Mouse (Mus musculus): ENCODE results near the gene Lrp2.

The Lrp2 gene

GRCm38 (mm10) chr2:69395597-69396248, 190.1 kb downstream of the Lrp2 start:
- no peak for DNase-seq

- DNase-seq: no peak
Observed at GRCm38 (mm10) chr2:69393947-69394346, 191.9 kb downstream of the Lrp2 start.

- no peak for DNase-seq
Observed at GRCm38 (mm10) chr2:69386118-69386871, 199.6 kb downstream of the Lrp2 start.

GRCm38 (mm10) chr2:69382838-69383237, 203.0 kb downstream of the Lrp2 start:
- no peak for DNase-seq

GRCm38 (mm10) chr2:69381740-69382139, 204.1 kb downstream of the Lrp2 start:
- DNase-seq: no peak

GRCm38 (mm10) chr2:69380281-69380680, 205.6 kb downstream of the Lrp2 start, which contains the start of gene Dhrs9:
Gene Dhrs9, plus strand, starts transcription at chr2:69380445.
- DNase-seq: no peak

GRCm38 (mm10) chr2:69379801-69380200, 206.1 kb downstream of the Lrp2 start:
- DNase-seq: no peak

GRCm38 (mm10) chr2:69376780-69377179, 209.1 kb downstream of the Lrp2 start:
- DNase-seq: no peak
